Mouse (Mus musculus): ENCODE results near the gene P2rx4. TPM values are rescaled to one million over a fixed set of nuclear protein-coding genes. Genes with fewer than 3 reads are reported as not detected.
A peak's percentile ranks its signal among the peaks of the same experiment; 100 is the strongest.

Gene P2rx4
- polyA plus RNA-seq (2017; shearing (Covaris generic)): 10 to 100 TPM; 24.6 to 46.1 (median 34.3) TPM

GRCm38 (mm10) chr5:122707276-122708181 lies at the start of gene P2rx4:
Gene P2rx4, plus strand, starts transcription at chr5:122707544.
- peak; percentile 81 for ATAC-seq

GRCm38 (mm10) chr5:122662501-122662900 lies 44.8 kb upstream of the P2rx4 start:
- ATAC-seq: no peak

GRCm38 (mm10) chr5:122665036-122665435 lies 42.3 kb upstream of the P2rx4 start:
- no peak for ATAC-seq

- ATAC-seq: no peak
Measured at GRCm38 (mm10) chr5:122668981-122669897, 38.1 kb upstream of the P2rx4 start.

GRCm38 (mm10) chr5:122671641-122672040 lies 35.7 kb upstream of the P2rx4 start:
- ATAC-seq: peak; percentile 32

GRCm38 (mm10) chr5:122672298-122672697 lies 35.0 kb upstream of the P2rx4 start:
- ATAC-seq: no peak

GRCm38 (mm10) chr5:122676002-122676401 lies 31.3 kb upstream of the P2rx4 start:
- ATAC-seq: no peak

- ATAC-seq: peak; percentile 23
Measured at GRCm38 (mm10) chr5:122677983-122678382, 29.4 kb upstream of the P2rx4 start.

- ATAC-seq: no peak
Measured at GRCm38 (mm10) chr5:122679881-122680280, 27.5 kb upstream of the P2rx4 start.

GRCm38 (mm10) chr5:122681276-122681675 lies 26.1 kb upstream of the P2rx4 start:
- no peak for ATAC-seq

- ATAC-seq: no peak
Measured at GRCm38 (mm10) chr5:122683926-122684325, 23.4 kb upstream of the P2rx4 start.

GRCm38 (mm10) chr5:122687391-122687790 lies 20.0 kb upstream of the P2rx4 start:
- no peak for ATAC-seq

- no peak for ATAC-seq
Measured at GRCm38 (mm10) chr5:122689153-122689552, 18.2 kb upstream of the P2rx4 start.

- no peak for ATAC-seq
Measured at GRCm38 (mm10) chr5:122690486-122690885, 16.9 kb upstream of the P2rx4 start.

- no peak for ATAC-seq
Measured at GRCm38 (mm10) chr5:122693431-122694207, 13.7 kb upstream of the P2rx4 start.

- no peak for ATAC-seq
Measured at GRCm38 (mm10) chr5:122695516-122695915, 11.8 kb upstream of the P2rx4 start.

GRCm38 (mm10) chr5:122698041-122698700 lies 9.2 kb upstream of the P2rx4 start:
- peak; percentile 70 for ATAC-seq

GRCm38 (mm10) chr5:122698701-122699060 lies 8.7 kb upstream of the P2rx4 start:
- peak; percentile 48 for ATAC-seq

GRCm38 (mm10) chr5:122700109-122700836 lies 7.1 kb upstream of the P2rx4 start:
- ATAC-seq: no peak

- no peak for ATAC-seq
Measured at GRCm38 (mm10) chr5:122700837-122701212, 6.5 kb upstream of the P2rx4 start.

- ATAC-seq: no peak
Measured at GRCm38 (mm10) chr5:122702156-122702555, 5.2 kb upstream of the P2rx4 start.

Measured in inflammation-experienced regulatory T-cells, adult 6 months (primary cell).